Mouse (Mus musculus) heart, postnatal 0 days (tissue): Measurements from ENCODE around the gene Rab1b.

Source experiments
- CTCF ChIP-seq: IDR thresholded peaks from 2 replicates; pipeline ENCODE4 v1.5.1; 2016; ENCODE audit warnings: antibody characterized with exemption, control low read depth, low read depth
- EP300 ChIP-seq: IDR thresholded peaks from 2 replicates; pipeline ENCODE4 v1.6.1; 2016; ENCODE audit warnings: antibody characterized with exemption, low read depth

DNA sequence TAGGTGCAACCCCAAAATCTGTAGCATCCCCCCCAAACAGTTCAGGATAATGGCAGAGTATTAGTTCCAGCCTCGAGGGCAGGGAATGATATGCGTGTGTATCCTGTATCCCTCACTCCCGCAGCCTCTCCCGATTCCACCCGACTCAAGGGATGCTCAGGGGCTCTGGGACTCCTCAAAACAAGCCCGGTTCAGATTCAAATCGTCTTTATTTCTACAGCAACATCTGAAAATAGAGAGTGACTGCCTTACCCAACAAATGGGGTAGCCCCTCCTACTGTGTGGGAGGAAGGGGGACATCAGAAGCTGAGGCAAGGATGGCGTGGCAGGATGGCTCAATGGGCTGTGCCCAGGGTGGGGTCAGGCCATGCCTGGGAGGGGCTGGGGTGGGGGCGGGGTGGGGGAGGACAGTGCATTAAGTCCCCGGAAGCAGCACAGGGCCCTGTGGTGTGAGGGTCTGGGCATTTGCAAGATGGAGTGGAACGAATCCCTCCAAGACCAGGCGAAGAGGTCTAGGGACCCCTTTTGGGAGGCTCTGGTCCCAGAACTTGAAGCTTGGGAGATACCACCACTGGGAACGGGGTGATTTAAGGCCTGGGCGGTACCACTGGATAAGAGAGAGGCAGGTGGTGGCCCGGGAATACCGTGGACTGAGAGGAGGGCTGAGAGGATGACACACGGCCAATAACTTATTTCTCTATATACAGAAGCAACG, 841 bp upstream of the Rab1b start:
- no peak for TF ChIP-seq CTCF
- TF ChIP-seq EP300: no peak
